Mouse (Mus musculus) G1E (cell line): Measurements from ENCODE around the gene Gm4707.

ENCODE experiments used
- CTCF ChIP-seq: IDR thresholded peaks from 2 replicates; pipeline ENCODE4 v1.5.1; 2012; ENCODE audit warnings: low read depth, low read length, inconsistent platforms, mixed read lengths
- GATA1 ChIP-seq: IDR thresholded peaks from 2 replicates; pipeline ENCODE4 v1.6.1; 2012; ENCODE audit warnings: borderline replicate concordance, low read length, inconsistent platforms, mixed read lengths
- GATA2 ChIP-seq: IDR thresholded peaks from 2 replicates; pipeline ENCODE4 v1.6.1; 2012; ENCODE audit warnings: low read depth, low read length, inconsistent platforms, borderline replicate concordance
- POLR2AphosphoS5 ChIP-seq: IDR thresholded peaks from 2 replicates; pipeline ENCODE4 v1.6.1; 2012; ENCODE audit warnings: low read depth, low read length, inconsistent platforms; ENCODE audit not compliant: insufficient replicate concordance
- TAL1 ChIP-seq: conservative IDR thresholded peaks from 2 replicates; pipeline ENCODE4 v1.6.1; 2012; ENCODE audit warnings: low read depth, low read length, inconsistent platforms, mixed read lengths

DNA sequence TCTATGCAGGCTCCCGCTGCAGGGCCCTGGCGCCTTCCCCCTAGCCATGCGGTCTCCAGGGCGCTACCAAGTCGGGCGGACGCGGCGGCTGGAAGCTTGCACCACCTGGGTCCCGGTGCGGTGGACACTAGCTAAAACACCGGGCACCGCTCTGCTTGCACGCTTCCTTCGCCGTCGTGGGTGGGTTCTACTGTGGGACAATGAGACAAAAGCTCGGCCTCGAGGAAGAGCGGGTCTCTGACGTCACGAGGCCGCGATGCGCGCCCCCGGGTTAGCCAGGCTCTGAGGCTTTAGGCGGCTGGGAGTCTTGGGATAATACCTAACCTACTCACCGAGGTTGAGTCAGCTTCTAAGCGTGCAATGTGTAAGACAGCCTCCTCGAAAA is 16.0 kb upstream of the Gm4707 start:
- no peak for TF ChIP-seq CTCF
- TF ChIP-seq POLR2AphosphoS5 = no peak
- no peak for TF ChIP-seq GATA1
- no peak for TF ChIP-seq TAL1
- no peak for TF ChIP-seq GATA2
